Mouse (Mus musculus) liver, adult 2 months (tissue): ENCODE measurements at regions not wholly inside any gene's neighbourhood (a gene's known extent, or its start where the extent isn't known, plus 50 kb on each side); places are given as distances from the start of the nearest gene placed in this dataset.

Experiments
- CTCF ChIP-seq: fragments of 200-500 bp; IDR thresholded peaks from 2 replicates; pipeline ENCODE4 v1.5.1; 2011; ENCODE audit warnings: low read depth, low read length, control low read depth
- POLR2A ChIP-seq: fragments of 200-500 bp; IDR thresholded peaks from 2 replicates; pipeline ENCODE4 v1.6.1; 2011; ENCODE audit warnings: low read length, control low read depth; ENCODE audit not compliant: insufficient read depth; ENCODE audit errors: extremely low read depth

DNA sequence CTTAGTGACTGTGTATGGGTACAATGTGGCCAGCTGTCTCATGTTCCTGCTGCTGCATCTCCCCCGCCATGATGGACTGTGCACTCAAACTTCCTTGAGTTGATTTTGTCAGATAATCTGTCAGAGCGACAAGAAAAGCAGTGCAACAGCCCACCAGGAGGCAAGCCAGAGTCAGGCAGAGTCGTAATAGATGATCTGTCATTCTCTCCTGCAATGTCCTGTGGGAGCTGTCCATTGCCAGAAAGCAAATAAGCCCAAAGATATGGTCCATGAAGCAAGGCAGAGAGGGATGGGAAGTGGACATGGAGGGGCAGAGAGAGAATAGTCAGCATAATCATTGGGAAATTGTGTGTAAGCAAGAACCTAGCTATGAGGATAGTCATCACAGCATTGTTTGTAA, 61.2 kb upstream of the Ap1s2 start:
- TF ChIP-seq CTCF, result no peak
- no peak for TF ChIP-seq POLR2A
